Mouse (Mus musculus): Measurements from ENCODE around the gene Ppp2r3d. TPM values are rescaled to one million over a fixed set of nuclear protein-coding genes. Genes with fewer than 3 reads are reported as not detected.
"Not testable (repeated sequence)": the region's sequence is repeated elsewhere in the genome, so short reads cannot be mapped to it uniquely, and the experiment has no call there.

Ppp2r3d gene
- 265 and 332 TPM in 2 replicates for polyA plus RNA-seq (2012; rRNA removed)

DNA sequence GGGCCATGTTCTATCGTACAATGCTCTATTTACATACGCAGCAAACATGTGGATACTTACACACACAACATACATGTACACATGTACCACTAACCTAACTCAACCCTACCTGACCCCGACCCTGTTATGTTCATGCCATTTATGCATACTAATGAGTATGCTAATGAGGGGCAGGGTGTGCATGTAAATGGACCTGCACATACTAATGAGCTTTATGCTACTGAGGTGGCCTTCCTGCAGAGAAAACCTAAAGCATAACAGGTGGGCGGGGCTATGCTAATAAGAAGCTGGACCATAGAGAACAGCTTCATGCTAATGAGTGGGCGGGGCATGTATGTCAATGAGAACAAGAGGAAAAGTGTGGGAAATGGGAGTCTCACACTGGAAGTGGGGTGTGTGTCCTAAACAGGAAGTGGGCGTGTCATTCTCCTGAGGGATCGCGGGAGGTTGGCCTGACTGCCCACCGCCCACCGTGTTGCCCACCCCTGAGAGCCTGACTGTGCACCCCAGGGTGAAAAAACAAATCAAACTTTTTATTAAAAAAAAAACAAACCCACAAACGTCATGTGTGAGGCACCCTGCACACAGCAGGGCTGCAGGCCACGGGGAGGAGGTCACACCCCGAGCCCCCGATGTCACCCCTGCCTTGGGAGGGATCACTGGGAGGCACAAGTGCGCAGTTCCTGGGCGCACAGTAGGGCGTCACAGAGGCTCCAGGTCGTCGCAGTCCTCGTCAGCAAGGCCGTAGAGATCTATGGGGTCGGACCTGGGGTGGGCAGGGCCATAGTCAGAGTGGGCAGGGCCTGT is at the start of gene Ppp2r3d:
Gene Ppp2r3d (minus strand): TSS at position 803 of the 807 bp plus-strand sequence.
- 98% methylated on average over 22 of the region's 22 CpGs for WGBS
- Histone ChIP-seq H3K4me1 (ENCODE audit: control insufficient read depth, insufficient read depth, insufficient read length) (no peaks in the 10 kb centered on the region), H3K27ac (ENCODE audit: insufficient read depth, low read length) (no peak within 1 kb of the TSS), H3K27me3 (ENCODE audit: control insufficient read depth, insufficient read depth, low read length) (no peaks in the 10 kb centered on the region), H3K36me3 (ENCODE audit: control insufficient read depth, insufficient read depth, low read length) (peaks cover 2% of the 10 kb centered on the region; the same call in 1 of the 2 replicates), H3K4me3 (ENCODE audit: extremely low read depth, insufficient read depth, insufficient read length) (no peak within 1 kb of the TSS)
- TF ChIP-seq CTCF (IDR thresholded peaks at IDR 0.05; ENCODE audit: extremely low read depth, insufficient read depth, insufficient read length, insufficient replicate concordance) (no peak), POLR2A (IDR thresholded peaks at IDR 0.05; ENCODE audit: low read depth, low read length) (no peak)
- DNase-seq (ENCODE audit: low read depth in 1 of 2, low spot score in 2 of 2): no peak

DNA sequence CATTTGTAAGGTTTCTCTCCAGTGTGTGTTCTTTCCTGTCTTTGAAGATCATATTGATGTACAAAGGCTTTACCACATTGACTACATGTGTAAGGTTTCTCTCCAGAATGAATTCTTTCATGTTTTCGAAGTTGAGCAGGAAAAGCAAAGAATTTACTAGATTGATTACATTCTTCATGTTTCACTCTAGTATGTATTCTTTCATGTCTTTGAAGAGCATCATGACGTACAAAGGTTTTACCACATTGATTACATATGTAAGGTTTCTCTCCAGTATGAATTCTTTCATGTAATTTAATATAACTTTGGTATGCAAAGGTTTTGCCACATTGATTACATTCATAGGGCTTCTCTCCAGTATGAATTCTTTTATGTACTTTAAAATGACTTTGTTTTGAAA is 17.0 kb upstream of the Ppp2r3d start, which contains the start of gene Gm21836:
Gene Gm21836 (minus strand): TSS at position 101 of the 400 bp plus-strand sequence.
- not testable (repeated sequence) for DNase-seq (ENCODE audit: low read depth in 1 of 2, low spot score in 2 of 2); H3K4me3 ChIP-seq (ENCODE audit: extremely low read depth, insufficient read depth, insufficient read length); H3K27me3 ChIP-seq (ENCODE audit: control insufficient read depth, insufficient read depth, low read length); H3K27ac ChIP-seq (ENCODE audit: insufficient read depth, low read length); H3K4me1 ChIP-seq (ENCODE audit: control insufficient read depth, insufficient read depth, insufficient read length); H3K36me3 ChIP-seq (ENCODE audit: control insufficient read depth, insufficient read depth, low read length)
- 85% methylated on average over 2 of the region's 2 CpGs for WGBS

DNA sequence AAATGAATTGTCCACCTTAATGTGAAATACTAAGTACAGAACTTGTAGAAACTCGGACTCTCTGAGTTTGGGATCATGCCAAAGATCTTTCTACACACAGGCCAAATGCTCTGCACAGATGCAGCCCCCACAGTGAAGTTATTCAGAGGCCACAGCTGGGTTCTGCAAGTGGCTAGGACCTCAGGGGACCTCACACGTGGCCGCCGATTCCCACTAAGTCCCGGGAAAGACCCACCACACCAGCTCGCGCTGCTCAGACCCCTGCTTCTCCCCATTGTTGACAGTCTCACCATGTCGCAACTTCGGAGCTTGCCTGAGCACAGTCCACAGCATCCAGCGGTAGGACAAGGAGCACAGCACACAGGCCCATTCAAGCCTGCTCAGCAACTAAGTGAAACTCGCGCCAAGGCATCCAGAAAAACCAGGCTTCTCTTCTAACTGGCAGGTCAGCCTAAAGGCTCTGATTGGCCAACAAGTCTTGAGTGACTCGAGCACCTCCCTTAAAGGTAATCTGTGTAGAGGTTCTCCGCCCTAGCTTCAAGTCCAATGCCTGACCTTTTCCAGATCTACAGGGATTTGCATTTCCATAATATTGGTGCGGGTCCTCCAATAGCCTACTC is 3.8 kb upstream of the Ppp2r3d start:
- WGBS: 78% methylated on average over 9 of the region's 15 CpGs
- H3K4me1 ChIP-seq (ENCODE audit: control insufficient read depth, insufficient read depth, insufficient read length); H3K27ac ChIP-seq (ENCODE audit: insufficient read depth, low read length); H3K27me3 ChIP-seq (ENCODE audit: control insufficient read depth, insufficient read depth, low read length); H3K36me3 ChIP-seq (ENCODE audit: control insufficient read depth, insufficient read depth, low read length); DNase-seq (ENCODE audit: low read depth in 1 of 2, low spot score in 2 of 2); H3K4me3 ChIP-seq (ENCODE audit: extremely low read depth, insufficient read depth, insufficient read length): not testable (repeated sequence)

DNA sequence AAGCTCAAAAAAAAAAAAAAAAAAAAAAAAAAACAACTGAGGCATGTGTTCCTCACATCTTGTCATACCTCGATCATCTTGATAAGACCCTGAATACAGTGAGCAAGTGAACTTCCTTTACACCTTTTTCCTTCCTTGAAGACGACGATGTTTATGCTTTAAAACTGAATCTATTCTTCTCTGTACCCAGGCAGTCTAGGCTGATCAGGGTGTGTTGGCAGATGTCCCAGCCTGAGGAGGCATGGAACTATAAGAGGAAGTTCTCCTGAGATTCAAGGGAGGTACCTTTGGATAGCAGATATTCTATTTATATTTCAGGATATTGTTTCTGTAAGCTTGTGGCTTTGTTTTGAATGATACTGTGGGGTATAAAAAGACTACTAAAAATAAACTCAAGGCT is 1.4 kb upstream of the Ppp2r3d start:
- no peaks in the 10 kb centered on the region for H3K4me1 ChIP-seq (ENCODE audit: control insufficient read depth, insufficient read depth, insufficient read length)
- DNase-seq (ENCODE audit: low read depth in 1 of 2, low spot score in 2 of 2): no peak
- WGBS: 11% methylated on average over 3 of the region's 3 CpGs
- no peaks in the 10 kb centered on the region for H3K27me3 ChIP-seq (ENCODE audit: control insufficient read depth, insufficient read depth, low read length)
- TF ChIP-seq CTCF (IDR thresholded peaks at IDR 0.05; ENCODE audit: extremely low read depth, insufficient read depth, insufficient read length, insufficient replicate concordance) (no peak), POLR2A (IDR thresholded peaks at IDR 0.05; ENCODE audit: low read depth, low read length) (no peak)
- peaks cover 2% of the 10 kb centered on the region; the same call in 1 of the 2 replicates for H3K36me3 ChIP-seq (ENCODE audit: control insufficient read depth, insufficient read depth, low read length)
- no peak overlapping the region for H3K27ac ChIP-seq (ENCODE audit: insufficient read depth, low read length)
- H3K4me3 ChIP-seq (ENCODE audit: extremely low read depth, insufficient read depth, insufficient read length): no peak overlapping the region

DNA sequence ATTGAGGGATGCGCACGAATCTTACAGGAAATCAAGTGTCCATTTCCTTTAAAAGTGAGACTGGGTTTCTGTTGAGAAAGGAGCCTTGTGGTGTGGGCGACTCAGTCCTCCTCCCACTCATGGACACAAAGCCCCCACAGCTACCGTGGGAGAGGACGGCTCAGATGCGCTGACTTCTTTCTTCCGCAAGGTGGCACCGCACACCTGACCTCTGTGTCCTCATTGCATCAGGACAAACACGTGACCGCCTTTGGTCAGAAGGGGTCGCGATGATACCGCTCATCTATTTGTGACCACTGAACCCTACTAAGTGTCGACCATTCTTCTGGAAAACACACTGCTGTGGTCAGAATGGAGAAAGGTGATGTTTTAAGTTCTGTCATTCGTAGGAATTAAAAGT is 1.0 kb downstream of the Ppp2r3d start:
- no peaks in the 10 kb centered on the region for H3K4me1 ChIP-seq (ENCODE audit: control insufficient read depth, insufficient read depth, insufficient read length)
- no peak overlapping the region for H3K4me3 ChIP-seq (ENCODE audit: extremely low read depth, insufficient read depth, insufficient read length)
- WGBS: 94% methylated on average over 15 of the region's 15 CpGs
- TF ChIP-seq CTCF (IDR thresholded peaks at IDR 0.05; ENCODE audit: extremely low read depth, insufficient read depth, insufficient read length, insufficient replicate concordance): no peak
- no peak for TF ChIP-seq POLR2A (IDR thresholded peaks at IDR 0.05; ENCODE audit: low read depth, low read length)
- H3K27me3 ChIP-seq (ENCODE audit: control insufficient read depth, insufficient read depth, low read length): no peaks in the 10 kb centered on the region
- H3K36me3 ChIP-seq (ENCODE audit: control insufficient read depth, insufficient read depth, low read length): peaks cover 2% of the 10 kb centered on the region; the same call in 1 of the 2 replicates
- no peak for DNase-seq (ENCODE audit: low read depth in 1 of 2, low spot score in 2 of 2)
- no peak overlapping the region for H3K27ac ChIP-seq (ENCODE audit: insufficient read depth, low read length)

DNA sequence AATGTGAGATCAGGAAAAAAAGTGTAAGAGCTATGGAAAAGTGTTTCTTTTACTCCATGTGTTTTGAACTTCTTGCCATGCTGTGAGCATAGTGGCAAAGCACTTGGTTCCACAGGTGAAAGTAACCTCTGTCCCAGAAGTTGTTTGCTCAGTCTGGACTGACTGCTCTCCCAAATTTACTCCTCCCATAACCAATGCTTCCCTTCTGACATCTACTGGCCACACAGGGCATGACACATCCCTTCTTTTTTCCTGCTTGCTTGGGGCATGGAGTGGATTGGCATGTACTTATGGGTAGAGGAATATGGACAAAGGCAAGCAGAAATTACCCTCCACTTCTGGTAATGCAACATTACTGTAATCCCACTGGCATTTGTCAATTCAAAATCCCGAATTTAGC is 20.1 kb downstream of the Ppp2r3d start:
- DNase-seq (ENCODE audit: low read depth in 1 of 2, low spot score in 2 of 2): no peak
- no peaks in the 10 kb centered on the region for H3K27me3 ChIP-seq (ENCODE audit: control insufficient read depth, insufficient read depth, low read length)
- H3K4me1 ChIP-seq (ENCODE audit: control insufficient read depth, insufficient read depth, insufficient read length): no peaks in the 10 kb centered on the region
- TF ChIP-seq CTCF (IDR thresholded peaks at IDR 0.05; ENCODE audit: extremely low read depth, insufficient read depth, insufficient read length, insufficient replicate concordance) (no peak), POLR2A (IDR thresholded peaks at IDR 0.05; ENCODE audit: low read depth, low read length) (no peak)
- H3K27ac ChIP-seq (ENCODE audit: insufficient read depth, low read length): no peak overlapping the region
- H3K36me3 ChIP-seq (ENCODE audit: control insufficient read depth, insufficient read depth, low read length): no peaks in the 10 kb centered on the region
- 5% methylated on average over 1 of the region's 1 CpGs for WGBS
- no peak overlapping the region for H3K4me3 ChIP-seq (ENCODE audit: extremely low read depth, insufficient read depth, insufficient read length)

DNA sequence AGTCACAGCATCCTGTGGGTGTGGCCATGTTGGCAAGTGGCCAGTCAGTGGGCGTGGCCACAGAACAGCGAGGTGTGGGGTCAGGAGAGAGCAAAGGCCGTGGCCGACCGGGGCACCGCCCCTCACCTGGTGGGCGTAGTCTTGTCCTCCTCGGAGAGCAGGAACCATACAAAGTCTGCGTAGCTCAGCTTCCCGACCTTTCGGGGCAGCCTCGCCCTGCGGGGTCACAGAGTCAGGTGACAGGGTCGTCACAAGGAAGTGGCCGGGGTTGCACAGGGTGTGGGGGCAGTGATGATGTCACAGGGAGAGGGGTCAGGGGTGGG is 34.2 kb downstream of the Ppp2r3d start:
- H3K36me3 ChIP-seq (ENCODE audit: control insufficient read depth, insufficient read depth, low read length): peaks cover 19% of the 10 kb centered on the region
- WGBS: 95% methylated on average over 15 of the region's 15 CpGs
- no peak for TF ChIP-seq POLR2A (IDR thresholded peaks at IDR 0.05; ENCODE audit: low read depth, low read length)
- TF ChIP-seq CTCF (IDR thresholded peaks at IDR 0.05; ENCODE audit: extremely low read depth, insufficient read depth, insufficient read length, insufficient replicate concordance): no peak
- no peaks in the 10 kb centered on the region for H3K4me1 ChIP-seq (ENCODE audit: control insufficient read depth, insufficient read depth, insufficient read length)
- peak in 1 of 2 experiments; percentile 10 for DNase-seq (ENCODE audit: low read depth in 1 of 2, low spot score in 2 of 2)
- no peak overlapping the region for H3K27ac ChIP-seq (ENCODE audit: insufficient read depth, low read length)
- H3K27me3 ChIP-seq (ENCODE audit: control insufficient read depth, insufficient read depth, low read length): no peaks in the 10 kb centered on the region
- H3K4me3 ChIP-seq (ENCODE audit: extremely low read depth, insufficient read depth, insufficient read length): no peak overlapping the region
